Mouse (Mus musculus): ENCODE data around the gene Itch. TPM values are rescaled to one million over a fixed set of nuclear protein-coding genes. Genes with fewer than 3 reads are reported as not detected.
A peak's percentile ranks its signal among the peaks of the same experiment; 100 is the strongest.

The Itch gene
- polyA plus RNA-seq, 1 experiment from 2014 or later: 18.4 TPM

- H3K36me3 ChIP-seq (ENCODE audit: control insufficient read depth, insufficient read depth, low read length): peaks cover 24% of the 10 kb centered on the region
- WGBS: 84% methylated on average over 7 of the region's 7 CpGs
- DNase-seq (ENCODE audit: low spot score) (no peak), ATAC-seq (ENCODE audit: low FRiP score, low TSS enrichment) (no peak)
- no peak overlapping the region for H3K27ac ChIP-seq (replicated peaks)
- H3K9ac ChIP-seq (ENCODE audit: low read length): no peak overlapping the region
- no peak overlapping the region for H3K4me3 ChIP-seq (ENCODE audit: low read depth, low read length)
- H3K4me1 ChIP-seq (replicated peaks; ENCODE audit: control insufficient read depth, insufficient read depth): no peaks in the 10 kb centered on the region
- H3K4me2 ChIP-seq (replicated peaks; ENCODE audit: low read depth): no peak overlapping the region
- H3K27me3 ChIP-seq (ENCODE audit: control insufficient read depth, insufficient read depth, low read length): no peaks in the 10 kb centered on the region
- TF ChIP-seq CTCF (IDR thresholded peaks at IDR 0.05; ENCODE audit: low read depth) (no peak), EP300 (optimal IDR thresholded peaks at IDR 0.05) (no peak)
- no peaks in the 10 kb centered on the region for H3K9me3 ChIP-seq (ENCODE audit: control insufficient read depth, low read length)
These were observed 91.4 kb downstream of the Itch start for GRCm38 (mm10) chr2:155224721-155225120.

GRCm38 (mm10) chr2:155235746-155236361 lies 102.5 kb downstream of the Itch start:
- peak; percentile 15 for DNase-seq (ENCODE audit: low spot score)
- H3K36me3 ChIP-seq (ENCODE audit: control insufficient read depth, insufficient read depth, low read length): no peaks in the 10 kb centered on the region
- WGBS: 3% methylated on average over 13 of the region's 13 CpGs
- peak overlapping the region; percentile 91 for H3K9ac ChIP-seq (ENCODE audit: low read length)
- peak overlapping the region; percentile 71 for H3K4me2 ChIP-seq (replicated peaks; ENCODE audit: low read depth)
- H3K4me3 ChIP-seq (ENCODE audit: low read depth, low read length): peak overlapping the region; percentile 90
- peaks cover 7% of the 10 kb centered on the region for H3K4me1 ChIP-seq (replicated peaks; ENCODE audit: control insufficient read depth, insufficient read depth)
- H3K9me3 ChIP-seq (ENCODE audit: control insufficient read depth, low read length): no peaks in the 10 kb centered on the region
- ATAC-seq (ENCODE audit: low FRiP score, low TSS enrichment): peak; percentile 78
- no peak for TF ChIP-seq CTCF (IDR thresholded peaks at IDR 0.05; ENCODE audit: low read depth)
- TF ChIP-seq EP300 (optimal IDR thresholded peaks at IDR 0.05): no peak
- H3K27ac ChIP-seq (replicated peaks): peak overlapping the region; percentile 93
- no peaks in the 10 kb centered on the region for H3K27me3 ChIP-seq (ENCODE audit: control insufficient read depth, insufficient read depth, low read length)

DNA sequence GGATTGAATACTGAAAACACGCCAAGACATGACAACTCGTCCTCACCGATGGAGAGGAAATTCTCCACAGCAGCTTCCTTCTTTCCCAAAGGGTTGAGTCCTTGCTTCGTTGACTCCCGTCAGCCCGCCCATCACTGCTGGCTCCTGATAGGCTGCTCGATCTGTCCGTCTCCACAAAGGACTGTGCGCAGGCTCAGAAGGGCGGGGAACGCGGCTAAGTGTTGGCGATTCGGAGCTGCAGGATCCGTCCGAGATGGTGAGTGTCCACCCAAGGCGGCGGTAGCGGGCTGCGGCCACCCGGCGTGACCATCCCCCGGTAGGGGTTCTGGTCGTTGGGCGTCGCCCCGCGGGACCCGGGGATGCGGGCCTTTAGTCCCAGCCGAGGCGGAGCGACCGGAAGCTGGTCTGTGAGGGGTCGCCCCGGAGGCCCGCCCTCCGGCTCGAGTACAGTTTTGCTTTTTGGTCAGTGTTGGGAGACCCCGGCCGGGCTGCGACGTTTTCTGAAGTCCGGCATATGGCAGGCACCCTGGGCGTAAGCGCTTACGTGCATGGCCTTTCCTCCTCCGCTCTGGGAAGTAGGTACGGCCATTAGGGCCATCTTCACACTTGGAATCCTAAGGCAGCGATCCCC lies 103.2 kb downstream of the Itch start, which contains the start of gene Dynlrb1:
Gene Dynlrb1, plus strand, starts transcription at position 172 of the 631 bp plus-strand sequence.
- Histone ChIP-seq H3K4me2 (replicated peaks; ENCODE audit: low read depth) (peak within 1 kb of the TSS; percentile 71), H3K4me3 (ENCODE audit: low read depth, low read length) (peak within 1 kb of the TSS; percentile 90), H3K4me1 (replicated peaks; ENCODE audit: control insufficient read depth, insufficient read depth) (peaks cover 7% of the 10 kb centered on the region), H3K36me3 (ENCODE audit: control insufficient read depth, insufficient read depth, low read length) (no peaks in the 10 kb centered on the region), H3K9ac (ENCODE audit: low read length) (peak within 1 kb of the TSS; percentile 91), H3K9me3 (ENCODE audit: control insufficient read depth, low read length) (no peaks in the 10 kb centered on the region), H3K27ac (replicated peaks) (peak within 1 kb of the TSS; percentile 93), H3K27me3 (ENCODE audit: control insufficient read depth, insufficient read depth, low read length) (no peaks in the 10 kb centered on the region)
- ATAC-seq (ENCODE audit: low FRiP score, low TSS enrichment) (peak; percentile 99), DNase-seq (ENCODE audit: low spot score) (peak; percentile 98)
- TF ChIP-seq CTCF (IDR thresholded peaks at IDR 0.05; ENCODE audit: low read depth) (peak; percentile 56), EP300 (optimal IDR thresholded peaks at IDR 0.05) (no peak)
- WGBS: under 1% methylated on average over 50 of the region's 50 CpGs

GRCm38 (mm10) chr2:155237276-155237675 lies 104.0 kb downstream of the Itch start:
- no peaks in the 10 kb centered on the region for H3K9me3 ChIP-seq (ENCODE audit: control insufficient read depth, low read length)
- peak overlapping the region; percentile 71 for H3K4me2 ChIP-seq (replicated peaks; ENCODE audit: low read depth)
- H3K27ac ChIP-seq (replicated peaks): peak overlapping the region; percentile 93; the same call in 1 of the 2 replicates
- ATAC-seq (ENCODE audit: low FRiP score, low TSS enrichment): no peak
- H3K27me3 ChIP-seq (ENCODE audit: control insufficient read depth, insufficient read depth, low read length): no peaks in the 10 kb centered on the region
- WGBS: 8% methylated on average over 4 of the region's 4 CpGs
- peak overlapping the region; percentile 91 for H3K9ac ChIP-seq (ENCODE audit: low read length)
- DNase-seq (ENCODE audit: low spot score): peak; percentile 17
- H3K36me3 ChIP-seq (ENCODE audit: control insufficient read depth, insufficient read depth, low read length): no peaks in the 10 kb centered on the region
- peaks cover 7% of the 10 kb centered on the region for H3K4me1 ChIP-seq (replicated peaks; ENCODE audit: control insufficient read depth, insufficient read depth)
- TF ChIP-seq EP300 (optimal IDR thresholded peaks at IDR 0.05) (no peak), CTCF (IDR thresholded peaks at IDR 0.05; ENCODE audit: low read depth) (no peak)
- peak overlapping the region; percentile 90 for H3K4me3 ChIP-seq (ENCODE audit: low read depth, low read length)

DNA sequence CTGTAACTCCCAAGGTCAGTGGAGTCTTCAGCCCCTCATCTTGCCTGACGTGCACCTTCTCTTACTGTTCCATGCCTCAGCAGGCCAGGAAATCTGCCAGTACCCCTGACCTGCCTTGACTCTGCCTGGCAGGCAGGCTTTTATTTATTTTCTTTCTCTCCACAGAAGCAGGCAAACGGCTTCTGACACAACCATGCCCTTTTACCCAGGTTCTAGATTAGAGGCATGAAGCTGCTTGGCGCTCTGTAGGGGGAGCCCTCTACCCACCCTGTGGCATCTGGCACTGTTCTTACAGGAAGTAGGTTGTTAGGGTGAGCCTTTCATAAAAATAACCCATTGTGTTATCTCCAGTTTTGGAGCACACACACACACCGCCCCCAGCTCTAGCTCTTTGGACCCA lies 107.6 kb downstream of the Itch start:
- Histone ChIP-seq H3K4me1 (replicated peaks; ENCODE audit: control insufficient read depth, insufficient read depth) (peaks cover 5% of the 10 kb centered on the region), H3K36me3 (ENCODE audit: control insufficient read depth, insufficient read depth, low read length) (peaks cover 15% of the 10 kb centered on the region; the same call in 1 of the 2 replicates), H3K9ac (ENCODE audit: low read length) (no peak overlapping the region), H3K4me3 (ENCODE audit: low read depth, low read length) (no peak overlapping the region), H3K27ac (replicated peaks) (peak overlapping the region; percentile 13; the same call in 1 of the 2 replicates), H3K9me3 (ENCODE audit: control insufficient read depth, low read length) (no peaks in the 10 kb centered on the region), H3K4me2 (replicated peaks; ENCODE audit: low read depth) (no peak overlapping the region), H3K27me3 (ENCODE audit: control insufficient read depth, insufficient read depth, low read length) (no peaks in the 10 kb centered on the region)
- DNase-seq (ENCODE audit: low spot score): peak; percentile 67
- peak; percentile 59; the same call in 1 of the 2 replicates for ATAC-seq (ENCODE audit: low FRiP score, low TSS enrichment)
- TF ChIP-seq CTCF (IDR thresholded peaks at IDR 0.05; ENCODE audit: low read depth): peak; percentile 67
- TF ChIP-seq EP300 (optimal IDR thresholded peaks at IDR 0.05): no peak
- 61% methylated on average over 4 of the region's 4 CpGs for WGBS

Measured in stomach, postnatal 0 days (tissue).